Comparison of ENCODE assay signal across 8 mouse cellular contexts in genomic region chr19:25236596-25237491, GRCm38 (mm10). TPM values are rescaled to one million over a fixed set of nuclear protein-coding genes. Genes with fewer than 3 reads are reported as not detected.
DNase-seq lines count a peak whose midpoint lies in the region; ATAC-seq lines count a peak whose summit lies in the region.

TSS of gene Kank1 (plus strand) at chr19:25236975.

- peaks cover 24% of the 10 kb centered on the region for H3K4me1 ChIP-seq in embryonic facial prominence, embryonic 10.5 days
- peaks cover 8% of the 10 kb centered on the region; the same call in 1 of the 2 replicates for H3K4me1 ChIP-seq in intestine, embryonic 16.5 days (ENCODE audit: control insufficient read depth, insufficient read depth, low read length)

- intact Hi-C loops in left cerebral cortex, postnatal 4 days (cut with DNase I): no loop called here

- H3K27ac ChIP-seq in embryonic facial prominence, embryonic 10.5 days (replicated peaks): peak within 1 kb of the TSS; percentile 88
- peak within 1 kb of the TSS; percentile 85 for H3K27ac ChIP-seq in intestine, embryonic 16.5 days (ENCODE audit: low read length)

- no peaks in the 10 kb centered on the region for H3K36me3 ChIP-seq in embryonic facial prominence, embryonic 10.5 days (replicated peaks)
- H3K36me3 ChIP-seq in intestine, embryonic 16.5 days (ENCODE audit: control insufficient read depth, insufficient read depth, low read length): no peaks in the 10 kb centered on the region

- peaks cover 50% of the 10 kb centered on the region for H3K27me3 ChIP-seq in embryonic facial prominence, embryonic 10.5 days (replicated peaks; ENCODE audit: low read depth, poor library complexity, severe bottlenecking)
- H3K27me3 ChIP-seq in intestine, embryonic 16.5 days (replicated peaks; ENCODE audit: control insufficient read depth, insufficient read depth, low read length): peaks cover 4% of the 10 kb centered on the region; the same call in 1 of the 2 replicates

- H3K4me2 ChIP-seq in intestine, embryonic 16.5 days (ENCODE audit: low read depth, low read length): peak within 1 kb of the TSS; percentile 96

- WGBS in embryonic facial prominence, embryonic 10.5 days: under 1% methylated on average over 76 of the region's 76 CpGs
- under 1% methylated on average over 76 of the region's 76 CpGs for WGBS in intestine, embryonic 16.5 days

- peak; percentile 58 for ATAC-seq in granulocyte monocyte progenitor cell, adult 5-6 weeks (replicated peaks; ENCODE audit: poor library complexity, severe bottlenecking)
- peak; percentile 93 for ATAC-seq in intestine, embryonic 16.5 days

- peak within 1 kb of the TSS; percentile 77 for H3K9ac ChIP-seq in intestine, embryonic 16.5 days (ENCODE audit: low read depth, low read length)

- peak within 1 kb of the TSS; percentile 81 for H3K4me3 ChIP-seq in embryonic facial prominence, embryonic 10.5 days
- H3K4me3 ChIP-seq in intestine, embryonic 16.5 days (ENCODE audit: low read length): peak within 1 kb of the TSS; percentile 78

- no peaks in the 10 kb centered on the region for H3K9me3 ChIP-seq in embryonic facial prominence, embryonic 10.5 days
- no peaks in the 10 kb centered on the region for H3K9me3 ChIP-seq in intestine, embryonic 16.5 days (ENCODE audit: control insufficient read depth, low read length)

- peak; percentile 77 to 78 for DNase-seq in adrenal gland, postnatal 36 days
- DNase-seq in embryonic facial prominence, embryonic 10.5 days (ENCODE audit: low spot score): peak; percentile 88
- DNase-seq in left cerebral cortex, postnatal 4 days: peak; percentile 69
- DNase-seq in mesoderm, embryonic 11.5 days (ENCODE audit: low read depth, low spot score): peak; percentile 80
- DNase-seq in right cerebral cortex, postnatal 4 days: peak; percentile 51
- no peak for DNase-seq in T-cell, adult 2 months (ENCODE audit: low spot score)

RNA-seq across cellular contexts. Expression of gene Kank1, which starts in this region (rescaled TPM):
- total RNA-seq in adrenal gland, postnatal 36 days (2021): 10 to 100 TPM; 12.4 to 15.9 TPM
- 20.5 and 23.5 TPM in 2 replicates for polyA plus RNA-seq in embryonic facial prominence, embryonic 10.5 days (2016; fragmentation: Nextera tagmentation; extraction: Ambion mirVana)
- total RNA-seq in granulocyte monocyte progenitor cell, adult 5-6 weeks (2014; fragmentation: Nextera tagmentation): not detected in 2 replicates
- not detected in 2 replicates for total RNA-seq in granulocyte monocyte progenitor cell, adult 5-6 weeks (2017)
- polyA plus RNA-seq in intestine, embryonic 16.5 days (2015; fragmentation: Nextera tagmentation; extraction: Ambion mirVana): 15.5 and 16.1 TPM in 2 replicates
- total RNA-seq in left cerebral cortex, postnatal 4 days (2021): 10 to 100 TPM; 10.7 to 13.4 TPM

Comparison
In these comparisons a context has a peak if more than half of its experiments do, and no peak if none do; other contexts are left out.
1. RNA of gene Kank1 (total RNA-seq): 12.4 to 15.9 TPM in adrenal gland, postnatal 36 days and 10.7 to 13.4 TPM in left cerebral cortex, postnatal 4 days; not detected in granulocyte monocyte progenitor cell, adult 5-6 weeks; every median in the first group is over 10 times any median in the second.
2. Peak in ATAC-seq in granulocyte monocyte progenitor cell, adult 5-6 weeks; RNA of the gene not detected or under 1 TPM.